Mouse (Mus musculus): ENCODE measurements around the gene Mcm6. TPM values are rescaled to one million over a fixed set of nuclear protein-coding genes. Genes with fewer than 3 reads are reported as not detected.

Gene Mcm6
- total RNA-seq, 1 experiment from 2014 or later: 29.6 TPM

Other genes with a start within 250 kb of the Mcm6 start
- 155 and 181 TPM in 2 replicates for gene Ubxn4, start 115.7 kb downstream of the Mcm6 start, total RNA-seq (2017)
- gene Lct, start 31.3 kb downstream of the Mcm6 start, total RNA-seq (2017): 0.12 TPM in 2 replicates
- 55.2 and 69.4 TPM in 2 replicates for gene Dars, start 57.7 kb upstream of the Mcm6 start, total RNA-seq (2017)
- gene Cxcr4, start 232.6 kb upstream of the Mcm6 start, total RNA-seq (2017): 920 and 1,038 TPM in 2 replicates